Mouse (Mus musculus): ENCODE results near the gene Lemd1. TPM values are rescaled to one million over a fixed set of nuclear protein-coding genes. Genes with fewer than 3 reads are reported as not detected.

Lemd1 gene
- total RNA-seq, 2 experiments from 2014 or later = not detected

- no peak for DNase-seq (ENCODE audit: low spot score)
Observed at GRCm38 (mm10) chr1:132287991-132288451, 96.8 kb downstream of the Lemd1 start.

GRCm38 (mm10) chr1:132289965-132290364, 98.7 kb downstream of the Lemd1 start:
- no peak for DNase-seq (ENCODE audit: low spot score)

- no peak for DNase-seq (ENCODE audit: low spot score)
Observed at GRCm38 (mm10) chr1:132290921-132291675, 99.9 kb downstream of the Lemd1 start.

GRCm38 (mm10) chr1:132291706-132292105, 100.5 kb downstream of the Lemd1 start:
- DNase-seq (ENCODE audit: low spot score) = no peak

- DNase-seq (ENCODE audit: low spot score) = no peak
Observed at GRCm38 (mm10) chr1:132292318-132293129, 101.3 kb downstream of the Lemd1 start.

GRCm38 (mm10) chr1:132295506-132295905, 104.3 kb downstream of the Lemd1 start:
- DNase-seq (ENCODE audit: low spot score) = no peak

GRCm38 (mm10) chr1:132296051-132296450, 104.8 kb downstream of the Lemd1 start:
- DNase-seq (ENCODE audit: low spot score) = peak; percentile 36

- DNase-seq (ENCODE audit: low spot score) = no peak
Observed at GRCm38 (mm10) chr1:132298425-132298800, 107.2 kb downstream of the Lemd1 start, which contains the start of gene Klhdc8a. Gene Klhdc8a (plus strand): TSS chr1:132298626.

- no peak for DNase-seq (ENCODE audit: low spot score)
Observed at GRCm38 (mm10) chr1:132298801-132299464, 107.7 kb downstream of the Lemd1 start.

GRCm38 (mm10) chr1:132299744-132300143, 108.5 kb downstream of the Lemd1 start:
- DNase-seq (ENCODE audit: low spot score) = no peak

GRCm38 (mm10) chr1:132301242-132301641, 110.0 kb downstream of the Lemd1 start:
- DNase-seq (ENCODE audit: low spot score) = no peak

GRCm38 (mm10) chr1:132302341-132302866, 111.2 kb downstream of the Lemd1 start:
- no peak for DNase-seq (ENCODE audit: low spot score)

GRCm38 (mm10) chr1:132304618-132305214, 113.5 kb downstream of the Lemd1 start:
- no peak for DNase-seq (ENCODE audit: low spot score)

- DNase-seq (ENCODE audit: low spot score) = no peak
Observed at GRCm38 (mm10) chr1:132306160-132306559, 114.9 kb downstream of the Lemd1 start.

GRCm38 (mm10) chr1:132306808-132307207, 115.6 kb downstream of the Lemd1 start:
- DNase-seq (ENCODE audit: low spot score) = no peak

- DNase-seq (ENCODE audit: low spot score) = no peak
Observed at GRCm38 (mm10) chr1:132307962-132308361, 116.7 kb downstream of the Lemd1 start.

- no peak for DNase-seq (ENCODE audit: low spot score)
Observed at GRCm38 (mm10) chr1:132308674-132309073, 117.4 kb downstream of the Lemd1 start.

All from gastrocnemius, adult 18-20 months (tissue).